In the genomic region with DNA sequence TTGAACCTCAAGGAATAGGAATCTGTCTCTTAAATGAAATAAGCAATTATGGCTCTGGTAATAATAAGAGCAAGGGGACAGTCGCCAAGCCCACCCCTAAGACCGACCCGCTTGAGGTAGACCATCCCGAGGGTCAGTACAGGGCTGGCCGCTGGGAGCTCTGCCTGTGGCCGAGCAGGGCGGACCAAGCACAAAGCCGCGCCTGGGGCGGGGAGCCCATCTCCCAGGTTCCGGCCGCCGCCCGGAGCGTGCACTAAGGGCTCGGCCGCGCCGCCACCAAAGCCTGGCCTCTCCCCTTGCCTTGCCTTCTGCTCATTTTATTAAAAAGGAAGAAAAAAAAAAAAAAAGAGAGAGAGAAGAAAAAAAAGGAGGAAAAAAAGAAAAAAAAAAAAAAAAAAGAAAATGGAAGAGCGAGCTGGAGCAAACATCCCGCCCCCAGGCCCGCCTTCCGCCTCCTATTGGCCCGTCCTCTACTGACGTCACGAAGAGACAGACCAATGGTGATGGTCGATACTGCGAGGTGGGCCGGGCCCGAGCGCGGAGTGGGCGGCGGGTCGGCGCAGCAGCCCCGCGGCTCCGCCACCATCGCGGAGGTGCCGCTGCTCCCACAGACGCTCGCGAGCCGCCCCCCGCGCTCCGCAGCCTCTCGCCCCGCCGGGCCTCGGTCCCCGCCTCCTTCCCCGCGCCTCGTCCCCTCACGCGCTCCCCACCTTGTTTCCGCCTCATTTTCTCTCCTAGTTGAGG, we compare ENCODE assay signal across 8 mouse cellular contexts. TPM values are rescaled to one million over a fixed set of nuclear protein-coding genes. Genes with fewer than 3 reads are reported as not detected.
DNase-seq lines count a peak whose midpoint lies in the region; ATAC-seq and TF ChIP-seq lines count a peak whose summit lies in the region.

A gene (plus strand): TSS at position 629 of the 744 bp plus-strand sequence.

- peak within 1 kb of the TSS; percentile 65 for H3K4me2 ChIP-seq in forebrain, postnatal 0 days (ENCODE audit: low read depth)
- peak within 1 kb of the TSS; percentile 58 for H3K4me2 ChIP-seq in lung, embryonic 15.5 days

- no peaks in the 10 kb centered on the region for H3K27me3 ChIP-seq in G1E (ENCODE audit: insufficient read depth, low read length)
- no peaks in the 10 kb centered on the region for H3K27me3 ChIP-seq in forebrain, postnatal 0 days (ENCODE audit: insufficient read depth, low read length)
- no peaks in the 10 kb centered on the region for H3K27me3 ChIP-seq in lung, embryonic 15.5 days

- peak; percentile 97 for DNase-seq in G1E (ENCODE audit: low spot score)
- DNase-seq in cerebellum, adult 18-20 months, result peak; percentile 97 to 99
- DNase-seq in forebrain, postnatal 0 days, result peak; percentile 99
- DNase-seq in heart, postnatal 4 days, result peak; percentile 100
- DNase-seq in layer of hippocampus, adult 8-10 months (ENCODE audit: low spot score in 2 of 2), result peak; percentile 93 to 98
- peak; percentile 95 for DNase-seq in ovary, adult 18-20 months (ENCODE audit: low spot score)
- peak; percentile 97 for DNase-seq in thymus, postnatal 0 days (ENCODE audit: low spot score)

- H3K9ac ChIP-seq in forebrain, postnatal 0 days, result peak within 1 kb of the TSS; percentile 94
- peak within 1 kb of the TSS; percentile 99 for H3K9ac ChIP-seq in lung, embryonic 15.5 days

- H3K4me3 ChIP-seq in G1E (ENCODE audit: low read depth, low read length), result peak within 1 kb of the TSS; percentile 87
- H3K4me3 ChIP-seq in forebrain, postnatal 0 days (ENCODE audit: low read depth, low read length), result peak within 1 kb of the TSS; percentile 89
- peak within 1 kb of the TSS; percentile 96 for H3K4me3 ChIP-seq in lung, embryonic 15.5 days

- ATAC-seq in G1E (ENCODE audit: extremely low read depth, insufficient number of reproducible peaks, low FRiP score, poor library complexity, severe bottlenecking), result peak; percentile 97
- ATAC-seq in forebrain, postnatal 0 days, result peak; percentile 99
- peak; percentile 99 for ATAC-seq in lung, embryonic 15.5 days (ENCODE audit: borderline replicate concordance, extremely low read depth, low FRiP score, low TSS enrichment)

- peaks cover 25% of the 10 kb centered on the region for H3K4me1 ChIP-seq in G1E (ENCODE audit: insufficient read depth, low read depth, low read length)
- peaks cover 11% of the 10 kb centered on the region for H3K4me1 ChIP-seq in forebrain, postnatal 0 days (ENCODE audit: insufficient read depth)
- H3K4me1 ChIP-seq in lung, embryonic 15.5 days, result peaks cover 36% of the 10 kb centered on the region

- WGBS in forebrain, postnatal 0 days, result 4% methylated on average over 57 of the region's 60 CpGs
- 1% methylated on average over 53 of the region's 60 CpGs for WGBS in lung, embryonic 15.5 days

- no peaks in the 10 kb centered on the region for H3K9me3 ChIP-seq in G1E (replicated peaks)
- no peaks in the 10 kb centered on the region for H3K9me3 ChIP-seq in forebrain, postnatal 0 days (ENCODE audit: low read length)
- no peaks in the 10 kb centered on the region for H3K9me3 ChIP-seq in lung, embryonic 15.5 days

- no peak for TF ChIP-seq CTCF in G1E (IDR thresholded peaks at IDR 0.05; ENCODE audit: low read depth, low read length)
- peak; percentile 19; the same call in 1 of the 2 replicates for TF ChIP-seq CTCF in forebrain, postnatal 0 days (IDR thresholded peaks at IDR 0.05; ENCODE audit: low read depth)

- H3K36me3 ChIP-seq in G1E (replicated peaks), result peaks cover 6% of the 10 kb centered on the region
- H3K36me3 ChIP-seq in forebrain, postnatal 0 days (ENCODE audit: insufficient read depth), result no peaks in the 10 kb centered on the region
- no peaks in the 10 kb centered on the region for H3K36me3 ChIP-seq in lung, embryonic 15.5 days

- peak within 1 kb of the TSS; percentile 100 for H3K27ac ChIP-seq in forebrain, postnatal 0 days (ENCODE audit: low read depth, low read length)
- peak within 1 kb of the TSS; percentile 97 for H3K27ac ChIP-seq in lung, embryonic 15.5 days

RNA-seq across cellular contexts. Expression of the gene that starts here (rescaled TPM):
- 154 and 173 TPM in 2 replicates for total RNA-seq in G1E (2014; fragmentation: Nextera tagmentation)
- 17.4 and 18.6 TPM in 2 replicates for total RNA-seq in G1E (2017)
- polyA plus RNA-seq in G1E (2012), result 329 and 361 TPM in 2 replicates
- 30.5 and 31.3 TPM in 2 replicates for total RNA-seq in forebrain, postnatal 0 days (2014; rRNA removed)
- polyA plus RNA-seq in forebrain, postnatal 0 days (2015; fragmentation: Nextera tagmentation; extraction: Ambion mirVana), result 14.8 and 18.9 TPM in 2 replicates
- total RNA-seq in heart, postnatal 4 days (2021), result 10 to 100 TPM; 70.0 to 72.5 TPM
- 100 to 1,000 TPM; 105 to 123 (median 113) TPM for total RNA-seq in layer of hippocampus, adult 8-10 months (2022)
- polyA plus RNA-seq in lung, embryonic 15.5 days (2015; fragmentation: Nextera tagmentation; extraction: Ambion mirVana), result 25.8 and 31.9 TPM in 2 replicates
- 9.8 and 13.6 TPM in 2 replicates for polyA plus RNA-seq in thymus, postnatal 0 days (2015; fragmentation: Nextera tagmentation; extraction: Ambion mirVana)

Comparison
In these comparisons a context has a peak if more than half of its experiments do, and no peak if none do; other contexts are left out.
1. Peak in every context shown above with its lines: DNase-seq, ATAC-seq, H3K4me3 ChIP-seq and H3K27ac ChIP-seq.
2. RNA of the gene that starts here (polyA plus RNA-seq): 329 to 361 TPM in G1E; 25.8 to 31.9 TPM in lung, embryonic 15.5 days, 14.8 to 18.9 TPM in forebrain, postnatal 0 days and 9.8 to 13.6 TPM in thymus, postnatal 0 days; every median in the first group is over 10 times any median in the second.